Mouse (Mus musculus): ENCODE measurements around the gene Gm10961. TPM values are rescaled to one million over a fixed set of nuclear protein-coding genes. Genes with fewer than 3 reads are reported as not detected.

Gene Gm10961
- total RNA-seq, 2 experiments from 2014 or later, result not detected

GRCm38 (mm10) chr3:107652968-107653367 lies 21.8 kb downstream of the Gm10961 start:
- no peak for ATAC-seq (replicated peaks; ENCODE audit: low FRiP score, low TSS enrichment, poor library complexity, severe bottlenecking)

DNA sequence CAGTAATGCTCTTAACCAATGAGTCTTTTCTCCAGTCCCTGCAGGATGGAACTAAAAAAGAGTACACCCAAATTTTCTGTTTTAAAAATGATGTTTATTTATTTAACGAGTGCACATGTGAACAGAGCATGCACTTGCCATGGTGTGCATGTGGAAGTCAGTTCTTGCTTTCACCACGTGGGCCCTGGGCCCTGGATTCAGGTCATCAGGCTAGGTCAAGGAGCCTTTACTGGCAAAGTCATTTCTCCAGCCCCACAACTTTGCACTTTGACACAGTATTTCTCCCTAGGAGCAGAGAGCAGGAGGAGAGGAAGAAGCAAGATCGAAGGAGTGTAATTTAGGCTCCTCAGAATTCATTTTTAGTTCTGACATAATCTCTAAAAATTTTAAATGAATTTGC lies 23.7 kb downstream of the Gm10961 start:
- ATAC-seq (replicated peaks; ENCODE audit: low FRiP score, low TSS enrichment, poor library complexity, severe bottlenecking), result no peak

DNA sequence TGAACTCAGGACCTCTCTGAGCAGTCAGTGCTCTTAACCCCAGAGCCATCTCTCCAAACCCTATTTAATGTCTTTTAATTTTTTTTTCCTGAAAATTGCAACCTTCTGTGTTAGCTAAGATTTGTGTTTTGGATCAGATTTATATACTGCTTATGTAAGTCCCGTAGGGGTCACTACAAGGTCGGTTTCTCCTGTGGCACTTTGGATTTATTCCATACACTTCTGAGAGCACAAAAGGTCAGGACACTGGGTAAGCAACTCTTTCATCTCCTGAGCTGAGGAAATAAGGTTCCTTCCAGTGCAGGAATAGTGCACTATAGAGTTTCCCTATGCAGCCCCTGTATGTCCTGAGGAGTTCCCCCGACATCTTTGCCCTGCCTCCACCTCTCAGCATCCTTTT lies 24.4 kb downstream of the Gm10961 start:
- no peak for ATAC-seq (replicated peaks; ENCODE audit: low FRiP score, low TSS enrichment, poor library complexity, severe bottlenecking)

GRCm38 (mm10) chr3:107656151-107656550 lies 25.0 kb downstream of the Gm10961 start:
- ATAC-seq (replicated peaks; ENCODE audit: low FRiP score, low TSS enrichment, poor library complexity, severe bottlenecking), result no peak

- ATAC-seq (replicated peaks; ENCODE audit: low FRiP score, low TSS enrichment, poor library complexity, severe bottlenecking), result no peak
These were observed 25.8 kb downstream of the Gm10961 start for GRCm38 (mm10) chr3:107656888-107657287.

- 0 out of 2 replicates have a peak, but pooled peaks have one; percentile 54 for ATAC-seq (replicated peaks; ENCODE audit: low FRiP score, low TSS enrichment, poor library complexity, severe bottlenecking)
These were observed 27.9 kb downstream of the Gm10961 start for GRCm38 (mm10) chr3:107659000-107659399.

DNA sequence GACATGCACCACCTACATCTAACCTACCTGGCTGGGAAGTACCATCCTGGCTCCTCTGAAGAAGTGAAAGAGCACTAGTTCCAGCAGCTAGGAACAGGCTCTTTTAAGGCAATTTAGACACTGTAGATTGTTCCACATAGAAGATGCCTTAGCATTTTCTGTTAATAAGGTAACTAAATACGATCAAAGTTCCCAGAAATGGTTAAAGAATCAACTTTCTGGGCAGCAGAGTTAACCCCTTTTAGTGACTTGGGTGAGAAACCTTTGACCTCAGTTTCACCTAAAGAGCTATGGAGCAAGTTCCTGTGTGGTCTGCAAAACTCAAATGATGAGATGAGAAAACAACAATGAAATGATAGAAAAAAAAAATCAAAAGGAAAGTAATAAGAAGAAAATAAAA lies 33.5 kb downstream of the Gm10961 start:
- ATAC-seq (replicated peaks; ENCODE audit: low FRiP score, low TSS enrichment, poor library complexity, severe bottlenecking), result no peak

- no peak for ATAC-seq (replicated peaks; ENCODE audit: low FRiP score, low TSS enrichment, poor library complexity, severe bottlenecking)
These were observed 36.3 kb downstream of the Gm10961 start for GRCm38 (mm10) chr3:107667426-107667825.

- ATAC-seq (replicated peaks; ENCODE audit: low FRiP score, low TSS enrichment, poor library complexity, severe bottlenecking), result no peak
These were observed 37.7 kb downstream of the Gm10961 start for GRCm38 (mm10) chr3:107668786-107669185.

- no peak for ATAC-seq (replicated peaks; ENCODE audit: low FRiP score, low TSS enrichment, poor library complexity, severe bottlenecking)
These were observed 39.4 kb downstream of the Gm10961 start for GRCm38 (mm10) chr3:107670500-107670899.

DNA sequence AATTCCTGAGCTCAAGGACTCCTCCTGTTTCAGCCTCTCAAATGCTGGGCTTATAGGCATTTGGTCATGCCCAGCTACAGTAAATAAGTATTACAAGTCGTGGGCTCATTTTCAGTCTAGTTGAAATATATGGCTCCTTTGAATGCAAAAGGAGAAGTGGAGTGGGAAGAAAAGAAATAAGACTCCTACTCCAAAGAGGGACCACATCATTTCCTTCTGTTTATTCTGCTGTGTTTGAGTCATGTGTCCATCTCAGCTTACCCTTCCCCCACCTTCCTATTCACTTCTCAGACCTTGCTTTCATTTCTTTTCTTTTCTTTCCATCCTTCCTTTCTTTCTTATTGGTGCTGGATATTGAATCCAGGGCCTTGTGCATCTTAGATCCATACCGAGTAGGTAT lies 40.4 kb downstream of the Gm10961 start:
- ATAC-seq (replicated peaks; ENCODE audit: low FRiP score, low TSS enrichment, poor library complexity, severe bottlenecking), result no peak

DNA sequence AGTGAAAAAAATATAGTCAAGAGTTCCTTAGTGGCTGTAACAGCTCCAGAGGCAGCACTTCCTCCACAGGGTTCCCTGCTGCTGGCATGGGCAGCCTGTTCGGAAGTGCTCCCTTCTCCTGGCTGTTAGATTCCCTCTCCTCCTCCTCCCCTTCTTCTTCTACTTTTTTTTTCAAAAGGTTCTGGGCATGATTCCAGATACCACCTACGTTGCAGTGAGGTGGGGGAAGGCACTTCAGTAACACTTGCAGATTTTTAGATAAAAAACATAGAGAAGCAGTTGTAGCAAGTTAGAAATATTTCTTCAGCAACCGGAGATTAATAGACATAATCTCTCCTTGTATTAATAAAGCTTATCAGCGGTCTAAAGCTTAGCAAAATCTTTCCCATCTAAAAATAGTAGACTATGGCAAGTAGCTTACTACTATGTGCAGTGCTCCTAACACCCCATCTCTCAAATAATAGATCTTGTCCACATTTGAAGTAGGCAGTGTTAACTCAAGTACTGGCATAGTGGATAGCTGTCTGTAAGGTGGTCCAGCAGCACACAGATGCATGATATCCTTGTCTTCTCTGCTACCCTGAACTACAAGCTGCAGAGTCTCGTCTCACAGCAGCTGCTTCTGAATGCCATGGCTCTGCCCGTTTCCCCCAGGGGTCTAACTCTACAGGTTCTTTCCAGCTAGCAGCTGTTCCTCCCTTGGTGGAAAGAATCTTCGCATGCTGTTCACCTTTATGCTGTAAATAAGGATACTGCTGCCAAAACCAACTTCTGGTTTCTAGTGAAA lies 49.9 kb downstream of the Gm10961 start:
- peak; percentile 64 for ATAC-seq (replicated peaks; ENCODE audit: low FRiP score, low TSS enrichment, poor library complexity, severe bottlenecking)

Other genes starting within 250 kb of the Gm10961 start
- not detected in 2 replicates for gene Kcnc4, start 171.8 kb upstream of the Gm10961 start, total RNA-seq (2014; fragmentation: Nextera tagmentation)
- gene Kcnc4, start 171.8 kb upstream of the Gm10961 start, total RNA-seq (2017), result not detected in 2 replicates
- not detected in 2 replicates for gene Slc6a17, start 113.3 kb upstream of the Gm10961 start, total RNA-seq (2014; fragmentation: Nextera tagmentation)
- not detected in 2 replicates for gene Slc6a17, start 113.3 kb upstream of the Gm10961 start, total RNA-seq (2017)
- gene Ubl4b, start 76.2 kb upstream of the Gm10961 start, total RNA-seq (2014; fragmentation: Nextera tagmentation), result not detected in 2 replicates
- not detected in 2 replicates for gene Ubl4b, start 76.2 kb upstream of the Gm10961 start, total RNA-seq (2017)
- not detected in 2 replicates for gene Alx3, start 36.3 kb upstream of the Gm10961 start, total RNA-seq (2014; fragmentation: Nextera tagmentation)
- gene Alx3, start 36.3 kb upstream of the Gm10961 start, total RNA-seq (2017), result not detected in 2 replicates
- 19.9 and 20.5 TPM in 2 replicates for gene Strip1, start 372 bp downstream of the Gm10961 start, total RNA-seq (2014; fragmentation: Nextera tagmentation)
- gene Strip1, start 372 bp downstream of the Gm10961 start, total RNA-seq (2017), result 16.9 and 22.6 TPM in 2 replicates
- gene Ahcyl1, start 65.2 kb downstream of the Gm10961 start, total RNA-seq (2014; fragmentation: Nextera tagmentation), result 58.1 and 88.6 TPM in 2 replicates
- gene Ahcyl1, start 65.2 kb downstream of the Gm10961 start, total RNA-seq (2017), result 52.7 and 62.7 TPM in 2 replicates
- gene Csf1, start 129.1 kb downstream of the Gm10961 start, total RNA-seq (2014; fragmentation: Nextera tagmentation), result 0.35 TPM in 1 of 2 replicates, not detected in the other
- 0.50 TPM in 1 of 2 replicates, not detected in the other for gene Csf1, start 129.1 kb downstream of the Gm10961 start, total RNA-seq (2017)
- gene Eps8l3, start 245.9 kb downstream of the Gm10961 start, total RNA-seq (2014; fragmentation: Nextera tagmentation), result not detected in 2 replicates
- gene Eps8l3, start 245.9 kb downstream of the Gm10961 start, total RNA-seq (2017), result not detected in 2 replicates